Mouse (Mus musculus): ENCODE data around the gene Epb41l5. TPM values are rescaled to one million over a fixed set of nuclear protein-coding genes. Genes with fewer than 3 reads are reported as not detected.

Epb41l5 gene
- total RNA-seq, 2 experiments from 2014 or later: 4.1 to 4.5 TPM

GRCm38 (mm10) chr1:119534341-119534740 lies 114.5 kb downstream of the Epb41l5 start:
- DNase-seq (ENCODE audit: low spot score): no peak

DNA sequence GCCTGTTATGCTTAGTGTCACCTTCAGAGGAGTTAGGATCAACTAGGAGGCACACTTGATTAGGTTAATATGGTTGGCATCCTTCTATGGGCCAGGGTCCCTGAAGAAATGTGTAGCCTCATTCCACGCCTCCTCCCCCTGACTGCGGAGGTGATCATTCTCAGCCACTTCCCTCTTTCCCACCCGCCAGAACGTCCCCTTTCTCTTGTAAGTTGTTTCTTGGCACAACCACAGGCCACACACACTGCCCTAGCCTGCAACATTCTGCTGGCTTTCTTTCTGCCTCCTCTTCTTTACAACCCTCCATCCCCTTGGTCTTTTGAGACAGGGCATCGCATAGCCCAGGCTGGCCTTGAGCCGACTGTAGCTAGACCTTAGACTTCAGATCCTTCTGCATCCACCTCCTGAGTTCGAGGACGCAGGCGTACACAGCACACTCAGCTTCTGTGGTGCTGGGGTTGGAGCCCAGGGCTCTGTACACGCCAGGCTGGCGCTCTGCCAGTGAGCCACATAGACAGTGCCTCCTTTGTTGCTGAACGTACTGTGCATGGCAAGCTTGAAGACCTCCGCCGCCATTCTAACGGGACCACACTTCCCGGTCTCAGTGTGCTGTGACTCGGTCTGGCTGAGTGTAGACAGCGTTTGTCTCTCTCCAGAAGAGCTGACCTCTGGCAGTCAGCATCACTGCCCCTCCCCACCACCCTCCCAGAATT lies 115.6 kb downstream of the Epb41l5 start:
- no peak for DNase-seq (ENCODE audit: low spot score)

DNA sequence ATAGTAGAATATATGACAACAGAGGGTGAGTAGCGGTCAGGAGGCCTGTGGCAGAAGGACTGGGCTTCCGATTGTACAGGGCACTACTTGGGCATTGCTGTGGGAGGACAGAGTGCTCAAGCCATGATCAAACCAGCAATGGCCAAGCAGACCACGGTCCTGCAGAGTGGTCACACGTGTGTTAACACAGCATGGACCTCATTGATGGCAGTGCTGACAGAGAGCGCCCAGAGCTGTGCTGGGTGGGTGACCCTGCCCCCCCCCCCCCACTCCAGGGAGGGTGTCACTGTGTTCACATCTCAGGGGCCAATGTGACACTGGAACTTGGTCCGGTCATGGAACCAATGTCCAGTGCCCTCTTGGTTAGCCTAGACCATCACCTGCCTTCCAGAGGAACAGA lies 116.6 kb downstream of the Epb41l5 start:
- no peak for DNase-seq (ENCODE audit: low spot score)

- no peak for DNase-seq (ENCODE audit: low spot score)
Measured at GRCm38 (mm10) chr1:119530941-119531340, 117.9 kb downstream of the Epb41l5 start.

DNA sequence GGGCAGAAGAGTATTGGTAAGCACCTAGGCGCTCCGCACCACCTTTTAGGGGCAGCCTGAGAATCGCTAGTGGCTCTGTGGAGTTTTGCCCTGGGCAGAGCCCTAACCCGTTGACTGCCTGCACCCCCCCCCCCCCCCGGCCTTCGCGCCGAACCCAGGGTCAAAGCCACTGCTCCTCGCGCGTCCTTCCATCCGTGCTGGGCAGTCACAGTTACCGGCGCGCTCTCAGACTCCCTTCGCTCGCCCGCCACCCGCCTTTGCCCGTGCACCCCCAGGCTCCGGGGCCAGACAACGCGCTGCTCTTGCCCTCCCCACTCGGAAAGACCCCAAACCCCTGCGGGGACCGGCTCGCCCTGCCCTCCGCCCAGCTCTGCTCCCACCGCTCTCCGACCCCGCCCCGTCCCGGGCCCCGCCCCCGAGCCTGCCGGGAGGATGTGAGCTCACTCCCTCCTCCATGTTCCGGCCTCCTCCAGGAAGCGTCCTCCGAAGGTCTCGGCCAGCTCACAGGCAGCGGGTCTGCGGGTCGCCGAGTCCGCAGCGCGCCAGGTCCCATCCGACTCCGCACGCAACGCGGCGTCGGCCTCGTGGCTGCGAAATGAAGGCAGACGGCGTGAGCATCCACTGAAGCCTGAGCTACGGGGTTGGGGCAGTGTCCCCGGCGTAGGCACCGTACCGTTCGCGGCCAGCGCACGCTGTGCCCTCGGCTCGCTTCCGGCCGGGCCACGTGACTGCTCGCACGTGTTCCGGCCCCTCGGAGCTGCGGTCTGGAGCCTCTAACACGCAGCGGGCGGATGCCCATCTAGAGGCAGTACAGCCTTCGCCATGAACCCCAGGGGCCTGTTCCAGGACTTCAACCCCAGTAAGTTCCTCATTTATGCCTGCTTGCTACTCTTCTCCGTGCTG lies 122.9 kb downstream of the Epb41l5 start, which contains the start of gene Tmem185b:
Gene Tmem185b (plus strand): TSS at position 472 of the 903 bp plus-strand sequence.
- DNase-seq (ENCODE audit: low spot score): peak; percentile 89

- peak; percentile 20 for DNase-seq (ENCODE audit: low spot score)
Measured at GRCm38 (mm10) chr1:119525004-119525444, 123.8 kb downstream of the Epb41l5 start.

- no peak for DNase-seq (ENCODE audit: low spot score)
Measured at GRCm38 (mm10) chr1:119523826-119524225, 125.0 kb downstream of the Epb41l5 start.

- no peak for DNase-seq (ENCODE audit: low spot score)
Measured at GRCm38 (mm10) chr1:119523369-119523768, 125.4 kb downstream of the Epb41l5 start.

DNA sequence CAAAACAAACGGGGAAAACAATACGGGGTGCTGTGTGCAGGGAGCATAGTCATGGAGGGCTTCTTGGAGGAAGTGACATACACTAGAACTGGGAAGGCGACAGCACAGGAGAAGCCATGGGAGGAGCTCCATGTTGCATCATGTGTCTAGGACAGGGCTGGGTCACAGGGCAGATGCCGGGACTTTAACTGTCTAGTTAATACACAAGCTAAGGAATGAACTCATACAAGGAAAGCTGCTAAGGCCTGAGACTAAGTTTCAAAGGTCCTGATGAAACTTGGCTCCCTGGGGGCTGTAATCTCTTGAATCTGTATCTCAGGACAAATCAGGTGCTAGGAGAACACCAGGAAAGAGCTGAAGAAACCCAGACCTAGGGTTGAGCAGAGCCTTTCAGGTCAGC lies 126.1 kb downstream of the Epb41l5 start:
- DNase-seq (ENCODE audit: low spot score): no peak

- no peak for DNase-seq (ENCODE audit: low spot score)
Measured at GRCm38 (mm10) chr1:119521681-119522080, 127.1 kb downstream of the Epb41l5 start.

DNA sequence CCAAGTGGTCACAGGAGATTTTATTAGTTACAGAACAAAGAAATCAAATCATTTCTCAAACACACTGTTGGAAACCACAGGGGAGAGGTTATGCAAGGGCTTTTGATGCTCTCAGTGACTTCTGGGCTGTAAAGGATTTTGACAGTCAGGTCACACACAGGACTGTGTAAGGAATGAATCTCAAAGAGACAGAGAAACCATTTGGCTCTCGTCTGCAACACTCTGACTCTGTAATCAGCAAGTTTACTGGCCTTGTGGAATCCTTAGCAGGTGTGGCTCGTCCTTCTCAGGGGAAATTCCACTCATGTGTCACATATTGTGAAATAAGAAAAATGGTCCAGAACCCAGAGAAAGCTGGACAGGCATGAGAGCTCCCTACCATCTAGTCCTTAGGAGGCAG lies 127.8 kb downstream of the Epb41l5 start:
- no peak for DNase-seq (ENCODE audit: low spot score)

DNA sequence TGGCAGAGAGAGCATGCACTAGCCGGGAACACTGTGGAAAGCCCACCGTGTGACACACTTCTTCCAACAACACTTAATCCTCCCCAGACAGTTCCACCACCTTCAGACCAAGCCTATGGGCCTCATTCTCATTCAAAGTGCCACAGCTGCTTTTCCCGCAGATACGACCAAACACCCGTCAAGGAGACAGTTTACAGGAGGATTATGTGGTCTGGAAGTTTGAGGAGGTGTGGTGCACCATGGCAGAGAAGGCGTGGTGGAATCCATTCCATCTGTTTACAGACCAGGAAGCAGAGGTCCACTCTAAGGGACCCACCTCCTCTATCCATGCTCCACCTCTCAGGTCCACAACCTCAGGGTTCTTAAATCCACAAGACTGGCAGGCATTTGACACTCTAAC lies 129.5 kb downstream of the Epb41l5 start:
- DNase-seq (ENCODE audit: low spot score): no peak

DNA sequence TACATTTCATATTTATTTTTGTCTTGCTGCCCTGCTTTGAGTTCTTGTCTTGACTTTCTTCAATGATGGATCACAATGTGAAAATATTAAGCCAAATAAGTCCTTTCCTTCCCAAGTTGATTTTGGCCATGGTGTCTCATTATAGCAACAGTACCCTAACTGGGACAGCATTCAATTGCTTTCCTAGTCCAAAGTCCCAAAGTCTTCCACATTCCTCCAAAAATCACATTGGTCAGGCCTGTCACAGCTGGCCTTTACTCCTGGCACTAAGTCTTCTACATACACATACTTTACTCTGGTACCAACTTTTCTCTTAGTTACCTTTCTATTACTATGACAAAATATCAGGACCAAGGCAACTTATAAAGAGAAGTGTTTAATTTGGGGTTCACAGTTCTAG lies 130.0 kb downstream of the Epb41l5 start:
- DNase-seq (ENCODE audit: low spot score): no peak

DNA sequence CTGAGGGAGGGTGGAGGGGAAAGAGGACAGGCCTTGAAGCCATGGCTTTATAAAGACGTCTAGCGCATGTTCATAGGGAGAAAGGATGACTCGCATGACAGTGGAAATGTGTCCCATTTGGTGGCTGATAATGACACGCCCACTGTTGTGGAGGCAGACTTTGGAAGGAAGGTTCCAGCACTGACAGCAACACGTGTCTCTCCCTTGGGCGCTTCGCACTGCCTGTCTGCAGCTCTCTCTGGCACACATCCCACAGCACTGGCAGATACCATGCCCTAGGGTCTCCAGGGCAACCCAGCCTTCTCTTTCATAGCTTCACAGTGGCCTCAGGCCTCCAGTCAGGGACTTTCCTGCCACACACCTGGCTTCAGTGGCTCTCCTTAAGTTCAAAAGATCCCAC lies 130.7 kb downstream of the Epb41l5 start:
- no peak for DNase-seq (ENCODE audit: low spot score)

GRCm38 (mm10) chr1:119510857-119511256 lies 137.9 kb downstream of the Epb41l5 start:
- DNase-seq (ENCODE audit: low spot score): no peak

DNA sequence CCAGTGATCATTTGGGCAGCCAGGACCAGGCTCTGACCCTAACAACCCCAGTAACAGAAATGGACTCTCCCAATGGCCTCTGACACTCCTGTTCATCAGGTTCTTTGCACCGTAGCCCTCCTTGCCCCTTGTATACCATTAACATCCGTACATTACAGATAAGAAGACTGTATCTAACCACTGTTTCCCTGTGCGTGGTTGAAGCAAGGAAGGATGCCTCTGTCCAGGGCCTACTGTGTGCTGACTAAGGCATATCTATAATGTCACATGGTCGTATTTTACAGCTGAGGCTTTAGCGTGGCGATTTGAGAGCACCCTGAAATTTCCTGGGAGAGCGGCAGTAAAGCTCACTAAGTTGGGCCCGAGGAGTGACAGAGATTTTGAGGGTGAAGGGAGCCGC lies 138.4 kb downstream of the Epb41l5 start:
- no peak for DNase-seq (ENCODE audit: low spot score)

DNA sequence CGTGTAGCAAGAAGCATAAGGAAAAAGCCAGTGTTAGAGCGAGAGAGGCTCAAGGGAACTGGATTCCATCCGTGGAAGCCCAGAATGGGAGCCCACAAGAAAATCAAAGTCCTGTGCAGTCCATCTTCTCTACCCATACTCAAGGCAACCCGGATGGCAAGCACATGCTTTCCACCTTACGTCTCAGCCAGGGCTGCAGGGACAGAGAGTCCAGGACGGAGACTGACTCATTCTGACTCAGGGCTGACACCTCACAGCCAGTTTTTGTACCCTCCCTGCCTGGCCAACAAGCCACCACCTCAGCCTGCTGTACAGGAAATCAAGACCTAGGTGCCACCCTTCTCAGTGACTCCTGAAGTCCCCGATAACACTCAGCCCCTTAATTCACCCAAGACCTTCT lies 139.3 kb downstream of the Epb41l5 start:
- DNase-seq (ENCODE audit: low spot score): no peak

DNA sequence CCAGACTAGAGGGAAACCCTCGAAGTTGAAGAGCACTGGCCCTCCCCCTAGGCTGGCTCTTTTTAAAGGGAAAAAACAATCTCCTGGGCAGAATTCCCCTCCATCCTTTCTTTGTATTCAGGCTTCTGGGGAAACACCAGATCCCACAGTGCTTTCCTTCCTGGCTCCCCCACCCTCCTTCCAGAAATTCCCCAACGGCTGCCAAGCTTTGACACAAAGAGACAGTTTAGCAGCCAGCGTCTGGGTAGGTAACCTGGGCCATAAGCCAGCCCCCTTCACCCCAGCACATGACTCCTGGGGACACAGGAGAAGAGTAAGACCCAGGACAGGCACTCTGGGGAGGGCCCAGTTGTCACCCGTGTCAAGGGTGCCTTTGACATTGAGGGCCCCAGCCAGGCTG lies 140.3 kb downstream of the Epb41l5 start:
- DNase-seq (ENCODE audit: low spot score): peak; percentile 9

GRCm38 (mm10) chr1:119505951-119506350 lies 142.8 kb downstream of the Epb41l5 start:
- no peak for DNase-seq (ENCODE audit: low spot score)

- peak; percentile 99 for DNase-seq (ENCODE audit: low spot score)
Measured at GRCm38 (mm10) chr1:119504260-119505062, 144.3 kb downstream of the Epb41l5 start, which contains the start of gene Ralb. TSS of gene Ralb (minus strand) at chr1:119504794.

DNA sequence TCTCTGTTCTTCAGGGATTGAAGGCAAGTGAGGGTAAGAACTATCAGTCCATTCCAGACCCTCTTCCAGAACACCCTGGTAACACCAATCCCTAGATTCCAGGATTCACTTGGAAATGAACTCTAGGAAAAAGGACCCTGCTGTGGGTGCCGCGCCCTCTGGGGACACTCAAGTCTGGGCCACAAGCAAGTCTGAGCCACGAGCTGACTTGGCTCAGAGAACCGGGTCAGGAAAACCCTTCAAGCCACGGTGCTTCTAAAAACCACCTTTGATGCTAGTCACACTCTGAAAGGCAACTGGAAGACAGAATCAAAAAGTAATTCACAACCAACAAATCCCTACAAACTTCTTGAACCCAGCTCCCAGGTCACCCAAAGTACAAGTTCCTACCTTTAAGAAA lies 145.0 kb downstream of the Epb41l5 start:
- DNase-seq (ENCODE audit: low spot score): no peak

GRCm38 (mm10) chr1:119503181-119503580 lies 145.6 kb downstream of the Epb41l5 start:
- DNase-seq (ENCODE audit: low spot score): no peak
